In the genomic region with DNA sequence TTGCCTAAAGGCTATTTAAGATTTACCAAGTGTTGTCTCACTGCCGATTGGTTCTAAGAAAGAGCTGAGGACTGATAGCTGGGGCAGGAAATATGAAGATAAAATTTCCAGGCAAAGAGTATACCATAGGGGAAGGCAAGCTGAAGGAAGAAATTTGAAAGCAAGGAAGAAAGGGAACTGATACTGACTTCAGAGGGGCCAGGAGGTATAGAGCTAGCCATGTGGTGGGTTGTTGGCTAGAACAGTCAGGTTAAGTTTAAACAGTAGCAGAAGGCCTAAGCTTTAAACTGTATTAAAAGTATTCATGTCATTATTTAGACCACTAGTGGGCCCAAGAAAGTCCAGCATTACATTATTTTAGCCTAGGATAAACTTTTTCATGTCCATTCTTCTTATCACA, we compare ENCODE assay signal across 23 mouse cellular contexts.
"Had no signal": no experiment of that assay in that cellular context is flagged by ENCODE, and none has a peak within 500 bp of the region (broad histone marks: within the 10 kb centered on the region; RNA-seq: fewer than 3 reads in every experiment).

No protein-coding gene starts in this region.

- H3K4me1 ChIP-seq: heart, embryonic 15.5 days had no signal

- H3K4me3 ChIP-seq: gastrocnemius, adult 2 months; heart, adult 2 months; heart, embryonic 13.5 days; heart, embryonic 15.5 days; hindbrain, embryonic 13.5 days; hindbrain, embryonic 15.5 days; kidney, embryonic 15.5 days; layer of hippocampus, adult 2 months; left cerebral cortex, adult 2 months; limb, embryonic 10.5 days; limb, embryonic 12.5 days had no signal

- H3K27ac ChIP-seq: gastrocnemius, adult 2 months; heart, adult 2 months; heart, embryonic 13.5 days; heart, embryonic 15.5 days; hindbrain, embryonic 13.5 days; hindbrain, embryonic 15.5 days; hindbrain, postnatal 0 days; kidney, embryonic 15.5 days; kidney, postnatal 0 days; layer of hippocampus, adult 2 months; left cerebral cortex, adult 2 months; limb, embryonic 10.5 days; limb, embryonic 12.5 days had no signal

- ATAC-seq: intestine, embryonic 16.5 days had no signal

- H3K36me3 ChIP-seq: heart, embryonic 13.5 days; heart, embryonic 15.5 days; hindbrain, embryonic 13.5 days; hindbrain, embryonic 15.5 days; kidney, embryonic 15.5 days; limb, embryonic 10.5 days; limb, embryonic 12.5 days had no signal

- H3K4me2 ChIP-seq: heart, embryonic 11.5 days; heart, embryonic 13.5 days; heart, embryonic 15.5 days; hindbrain, embryonic 13.5 days; hindbrain, embryonic 15.5 days; kidney, embryonic 15.5 days; limb, embryonic 12.5 days; liver, embryonic 11.5 days had no signal

- H3K9me3 ChIP-seq: heart, embryonic 13.5 days; heart, embryonic 15.5 days; hindbrain, embryonic 13.5 days; hindbrain, embryonic 15.5 days; kidney, embryonic 15.5 days; limb, embryonic 10.5 days; limb, embryonic 12.5 days had no signal

- H3K9ac ChIP-seq: heart, embryonic 13.5 days; heart, embryonic 15.5 days; hindbrain, embryonic 13.5 days; hindbrain, embryonic 15.5 days; kidney, embryonic 15.5 days; limb, embryonic 12.5 days had no signal

- H3K27me3 ChIP-seq: heart, embryonic 15.5 days; hindbrain, embryonic 13.5 days; hindbrain, embryonic 15.5 days; kidney, embryonic 15.5 days; limb, embryonic 12.5 days had no signal

- DNase-seq: gastrocnemius, adult 2 months; gastrocnemius, postnatal 10 days; gastrocnemius, postnatal 25 days; heart, adult 11 months; heart, adult 2 months; heart, postnatal 36 days; kidney, adult 11 months; kidney, postnatal 4 days; liver had no signal
